Mouse (Mus musculus) stomach, postnatal 0 days (tissue): ENCODE data around the gene Nktr. TPM values are rescaled to one million over a fixed set of nuclear protein-coding genes. Genes with fewer than 3 reads are reported as not detected.

Source experiments
- ATAC-seq: fragments of 200-750 bp; cut with Nextera tagmentation; 2 replicates; pipeline ENCODE4 v1.8.0; 2017; ENCODE audit not compliant: low FRiP score, low TSS enrichment
- DNase-seq: peaks from one replicate; pipeline ENCODE4 v3.0.0-alpha.2; 2016; ENCODE audit warnings: low spot score
- H3K27ac ChIP-seq: fragments of 300-500 bp; sonication (generic); replicated peaks from 2 replicates; pipeline ENCODE4 v1.5.1; 2014; ENCODE audit warnings: mild to moderate bottlenecking, control low read depth
- H3K27me3 ChIP-seq: fragments of 300-500 bp; sonication (generic); 2 replicates; pipeline ENCODE4 v1.6.1; 2014; ENCODE audit warnings: low read length; ENCODE audit not compliant: control insufficient read depth, insufficient read depth
- H3K36me3 ChIP-seq: fragments of 300-500 bp; sonication (generic); 2 replicates; pipeline ENCODE4 v1.6.1; 2014; ENCODE audit warnings: low read length, mixed read lengths; ENCODE audit not compliant: control insufficient read depth, insufficient read depth
- H3K4me1 ChIP-seq: fragments of 300-500 bp; sonication (generic); replicated peaks from 2 replicates; pipeline ENCODE4 v1.6.1; 2014; ENCODE audit warnings: antibody characterized with exemption; ENCODE audit not compliant: control insufficient read depth, insufficient read depth
- H3K4me2 ChIP-seq: fragments of 300-500 bp; sonication (generic); replicated peaks from 2 replicates; pipeline ENCODE4 v1.6.1; 2014; ENCODE audit warnings: low read depth, mild to moderate bottlenecking, control low read depth, moderate library complexity
- H3K4me3 ChIP-seq: fragments of 300-500 bp; sonication (generic); 2 replicates; pipeline ENCODE4 v1.5.1; 2014; ENCODE audit warnings: low read depth, low read length, control low read depth
- H3K9ac ChIP-seq: fragments of 300-500 bp; sonication (generic); 2 replicates; pipeline ENCODE4 v1.6.1; 2014; ENCODE audit warnings: mild to moderate bottlenecking, low read length, control low read depth, mixed read lengths
- H3K9me3 ChIP-seq: fragments of 300-500 bp; sonication (generic); 2 replicates; pipeline ENCODE4 v1.6.1; 2016; ENCODE audit warnings: low read length; ENCODE audit not compliant: control insufficient read depth
- CTCF ChIP-seq: IDR thresholded peaks from 2 replicates; pipeline ENCODE4 v1.5.1; 2016; ENCODE audit warnings: antibody characterized with exemption, low read depth, mild to moderate bottlenecking, moderate library complexity
- EP300 ChIP-seq: optimal IDR thresholded peaks from 2 replicates; pipeline ENCODE3; 2016; ENCODE audit warnings: antibody characterized with exemption
- WGBS: fragments of 180-500 bp; shearing (Covaris S2); extraction: QIAGEN DNeasy Blood & Tissue Kit; methylation state at CpG from one replicate; pipeline ENCODE4 v1.1.7; 2014; 5-methylcytosine and 5-hydroxymethylcytosine counted together
- polyA plus RNA-seq: library from polyadenylated mRNA; unstranded; fragments of >200 nt; fragmentation: Nextera tagmentation; extraction: Ambion mirVana; gene quantifications from 2 replicates; pipeline ENCODE4 v1.2.1, GENCODE M21; 2015

Gene Nktr
- polyA plus RNA-seq, 1 experiment from 2014 or later, result 32.0 TPM

DNA sequence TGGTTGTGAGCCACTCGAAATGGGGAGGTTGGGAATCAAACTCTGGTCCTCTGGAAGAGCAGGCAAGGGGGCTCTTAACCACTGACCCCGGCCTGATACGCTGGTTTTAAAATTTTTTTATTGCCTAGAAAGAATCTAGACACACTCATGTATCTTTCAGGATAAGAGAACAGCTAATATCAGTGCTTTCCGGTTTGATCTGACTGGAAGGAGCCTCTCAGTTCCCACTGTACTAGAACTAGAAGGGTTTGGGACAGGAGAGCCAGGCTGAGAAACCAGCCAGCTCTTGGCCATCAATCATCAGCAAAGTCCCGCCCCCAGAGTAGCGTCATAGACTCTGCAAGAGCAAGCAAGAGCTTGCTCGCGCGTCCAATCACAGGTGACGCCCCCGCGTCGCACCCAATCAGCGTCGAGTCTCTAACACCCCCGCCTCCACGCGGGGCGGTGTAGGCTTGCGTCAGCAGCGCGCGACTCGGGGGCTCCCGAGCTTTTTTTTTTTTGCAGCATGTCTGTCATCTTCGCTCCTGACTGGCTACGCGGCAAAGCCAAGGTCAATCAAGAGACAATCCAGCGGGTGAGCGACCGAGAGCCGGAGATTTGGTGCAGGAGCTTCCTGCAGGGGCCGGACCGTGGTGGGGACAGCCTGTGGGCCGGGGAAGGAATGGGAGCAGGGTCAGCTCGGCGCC lies 8.9 kb upstream of the Nktr start, which contains the start of gene Ss18l2:
TSS of gene Ss18l2 (plus strand) at position 432 of the 686 bp plus-strand sequence.
- no peaks in the 10 kb centered on the region for H3K36me3 ChIP-seq
- no peaks in the 10 kb centered on the region for H3K27me3 ChIP-seq
- H3K9ac ChIP-seq, result peak within 1 kb of the TSS; percentile 93
- peak; percentile 97 for ATAC-seq
- peak within 1 kb of the TSS; percentile 91 for H3K4me3 ChIP-seq
- TF ChIP-seq CTCF (no peak), EP300 (peak; percentile 72)
- H3K4me1 ChIP-seq, result peaks cover 6% of the 10 kb centered on the region
- H3K4me2 ChIP-seq, result peak within 1 kb of the TSS; percentile 79
- peak within 1 kb of the TSS; percentile 97 for H3K27ac ChIP-seq
- 5% methylated on average over 37 of the region's 37 CpGs for WGBS
- no peaks in the 10 kb centered on the region for H3K9me3 ChIP-seq
- DNase-seq, result peak; percentile 99

GRCm38 (mm10) chr9:121710584-121710975 lies 8.4 kb upstream of the Nktr start:
- H3K9me3 ChIP-seq, result no peaks in the 10 kb centered on the region
- peak overlapping the region; percentile 93 for H3K9ac ChIP-seq
- no peaks in the 10 kb centered on the region for H3K36me3 ChIP-seq
- peak; percentile 72 for DNase-seq
- peak overlapping the region; percentile 97 for H3K27ac ChIP-seq
- peak; percentile 58 for ATAC-seq
- TF ChIP-seq CTCF (no peak), EP300 (no peak)
- peak overlapping the region; percentile 91 for H3K4me3 ChIP-seq
- under 1% methylated on average over 18 of the region's 18 CpGs for WGBS
- H3K4me2 ChIP-seq, result peak overlapping the region; percentile 79
- H3K4me1 ChIP-seq, result peaks cover 2% of the 10 kb centered on the region; the same call in 1 of the 2 replicates
- H3K27me3 ChIP-seq, result no peaks in the 10 kb centered on the region

GRCm38 (mm10) chr9:121717048-121717447 lies 1.9 kb upstream of the Nktr start:
- no peak overlapping the region for H3K9ac ChIP-seq
- H3K27me3 ChIP-seq, result no peaks in the 10 kb centered on the region
- H3K9me3 ChIP-seq, result 0 out of 2 replicates have a peak, but pooled peaks cover 3% of the 10 kb centered on the region
- no peaks in the 10 kb centered on the region for H3K36me3 ChIP-seq
- H3K4me2 ChIP-seq, result no peak overlapping the region
- 73% methylated on average over 2 of the region's 2 CpGs for WGBS
- no peaks in the 10 kb centered on the region for H3K4me1 ChIP-seq
- H3K27ac ChIP-seq, result no peak overlapping the region
- no peak for ATAC-seq
- no peak overlapping the region for H3K4me3 ChIP-seq
- no peak for DNase-seq
- TF ChIP-seq CTCF (no peak), EP300 (no peak)

DNA sequence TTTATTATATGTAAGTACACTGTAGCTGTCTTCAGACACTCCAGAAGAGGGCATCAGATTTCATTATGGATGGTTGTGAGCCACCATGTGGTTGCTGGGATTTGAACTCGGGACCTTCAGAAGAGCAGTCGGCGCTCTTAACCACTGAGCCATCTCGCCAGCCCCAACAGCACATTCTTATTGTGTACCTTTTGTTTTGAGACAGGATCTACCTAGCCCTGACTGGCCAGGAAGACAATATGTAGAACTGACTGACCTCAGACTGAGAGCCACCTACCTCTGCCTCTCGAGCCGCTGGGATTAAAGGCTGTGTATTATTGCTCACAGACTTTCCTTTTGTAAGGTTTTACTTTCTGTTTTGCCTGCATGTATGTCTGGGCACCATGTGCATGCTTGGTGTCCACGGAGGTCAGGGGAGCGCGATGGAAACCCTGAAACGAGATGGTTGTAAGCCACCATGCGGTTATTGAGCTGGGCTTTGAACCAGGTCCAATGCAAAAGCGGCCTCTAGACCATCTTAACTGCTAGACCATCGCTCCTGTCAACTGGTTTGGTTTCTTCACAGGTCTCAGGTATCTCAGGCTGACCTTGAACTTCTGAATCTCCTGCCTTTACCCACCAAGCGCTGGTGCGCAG lies 781 bp upstream of the Nktr start:
- TF ChIP-seq EP300 (no peak), CTCF (0 out of 2 replicates have a peak, but pooled peaks have one; percentile 2)
- Histone ChIP-seq H3K4me3 (peak overlapping the region; percentile 37), H3K9ac (peak overlapping the region; percentile 59), H3K36me3 (no peaks in the 10 kb centered on the region), H3K9me3 (0 out of 2 replicates have a peak, but pooled peaks cover 3% of the 10 kb centered on the region), H3K4me2 (peak overlapping the region; percentile 59), H3K27me3 (no peaks in the 10 kb centered on the region), H3K27ac (peak overlapping the region; percentile 99), H3K4me1 (no peaks in the 10 kb centered on the region)
- DNase-seq (no peak), ATAC-seq (no peak)
- WGBS, result 67% methylated on average over 15 of the region's 15 CpGs

- Histone ChIP-seq H3K4me2 (peak overlapping the region; percentile 65), H3K36me3 (no peaks in the 10 kb centered on the region), H3K4me1 (no peaks in the 10 kb centered on the region), H3K27ac (peak overlapping the region; percentile 99), H3K9ac (peak overlapping the region; percentile 98), H3K4me3 (peak overlapping the region; percentile 88), H3K27me3 (no peaks in the 10 kb centered on the region), H3K9me3 (0 out of 2 replicates have a peak, but pooled peaks cover 3% of the 10 kb centered on the region)
- peak; percentile 18 for ATAC-seq
- under 1% methylated on average over 66 of the region's 87 CpGs for WGBS
- TF ChIP-seq EP300 (no peak), CTCF (peak; percentile 21; the same call in 1 of the 2 replicates)
- DNase-seq, result peak; percentile 65
Measured at GRCm38 (mm10) chr9:121719347-121720331, 670 bp downstream of the Nktr start.
